Mouse (Mus musculus): ENCODE measurements at regions not wholly inside any gene's neighbourhood (a gene's known extent, or its start where the extent isn't known, plus 50 kb on each side); places are given as distances from the start of the nearest gene placed in this dataset.

GRCm38 (mm10) chr10:17516068-17516467, 206.9 kb upstream of the Cited2 start:
- DNase-seq (ENCODE audit: extremely low spot score), result no peak

DNA sequence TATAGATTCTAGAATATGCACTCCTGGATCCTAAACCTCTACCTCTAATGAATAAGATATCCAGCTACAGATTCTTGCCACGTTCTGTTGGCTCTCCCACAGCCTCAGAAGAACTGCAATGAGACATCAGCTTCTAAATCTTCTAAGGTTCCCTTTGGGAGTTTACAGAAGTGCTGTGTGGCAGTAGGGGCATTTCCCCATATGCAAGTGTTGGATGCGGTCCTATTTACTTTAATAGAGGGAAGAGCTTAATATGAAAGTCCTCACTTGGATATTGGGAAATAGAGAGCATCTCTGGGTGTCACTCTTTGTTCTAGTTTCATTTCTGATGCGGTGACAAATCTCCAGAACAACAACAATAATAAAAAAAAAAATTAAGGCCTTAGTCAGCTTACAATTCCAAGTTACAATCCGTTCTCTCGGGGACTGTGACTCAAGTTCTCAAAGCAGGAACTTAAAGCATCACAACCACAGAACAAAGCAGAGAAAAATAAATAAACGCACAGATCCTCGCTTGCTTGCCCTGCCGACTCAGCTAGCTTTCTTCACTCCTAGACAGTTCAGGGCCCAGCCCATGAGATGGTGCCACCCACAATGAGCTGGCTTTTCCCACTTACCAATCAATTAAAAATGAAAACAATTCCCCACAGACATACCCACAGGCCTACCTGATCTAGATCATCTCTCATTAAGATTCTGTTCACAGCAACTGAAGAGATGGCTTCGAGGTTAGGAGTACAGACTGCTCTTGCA, 204.4 kb upstream of the Cited2 start:
- DNase-seq (ENCODE audit: extremely low spot score), result no peak

- DNase-seq (ENCODE audit: extremely low spot score), result peak; percentile 31
Measured at GRCm38 (mm10) chr10:17522026-17522541, 200.9 kb upstream of the Cited2 start.

DNA sequence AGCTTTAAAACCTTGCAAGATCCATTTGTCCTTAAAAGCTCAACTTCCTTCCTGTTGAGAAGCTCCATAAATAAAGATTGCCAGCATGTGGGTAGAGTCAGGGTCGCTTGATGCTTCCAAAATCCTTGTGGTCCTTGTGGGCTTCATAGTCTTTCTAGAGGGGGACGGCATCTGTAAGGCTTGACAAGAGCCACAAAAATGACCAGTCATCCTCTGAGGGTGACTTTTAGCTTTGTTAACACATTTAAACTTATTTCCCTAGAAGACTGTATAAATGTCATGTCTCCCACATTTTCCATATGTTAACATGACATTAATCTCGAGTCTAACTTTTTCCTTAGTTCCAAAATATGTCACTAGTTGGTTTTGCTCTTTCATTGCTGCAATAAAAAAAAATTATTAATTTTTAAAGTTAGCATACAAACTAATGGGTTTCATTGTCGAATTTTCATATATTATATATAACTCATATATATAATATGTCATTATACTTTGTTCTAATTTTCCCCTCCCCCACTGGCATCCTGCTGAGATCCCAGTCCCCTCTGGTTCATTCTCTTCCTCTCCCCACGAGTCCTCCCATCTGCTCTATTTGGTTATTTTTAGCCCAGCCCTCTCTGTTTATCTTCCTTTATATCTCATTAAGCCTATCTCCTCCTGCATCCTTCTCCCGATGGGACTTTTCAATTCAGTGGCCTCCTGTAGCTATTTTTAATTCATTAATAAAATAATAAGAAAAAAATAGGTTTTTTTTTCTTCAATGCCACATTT, 199.3 kb upstream of the Cited2 start:
- no peak for DNase-seq (ENCODE audit: extremely low spot score)

DNA sequence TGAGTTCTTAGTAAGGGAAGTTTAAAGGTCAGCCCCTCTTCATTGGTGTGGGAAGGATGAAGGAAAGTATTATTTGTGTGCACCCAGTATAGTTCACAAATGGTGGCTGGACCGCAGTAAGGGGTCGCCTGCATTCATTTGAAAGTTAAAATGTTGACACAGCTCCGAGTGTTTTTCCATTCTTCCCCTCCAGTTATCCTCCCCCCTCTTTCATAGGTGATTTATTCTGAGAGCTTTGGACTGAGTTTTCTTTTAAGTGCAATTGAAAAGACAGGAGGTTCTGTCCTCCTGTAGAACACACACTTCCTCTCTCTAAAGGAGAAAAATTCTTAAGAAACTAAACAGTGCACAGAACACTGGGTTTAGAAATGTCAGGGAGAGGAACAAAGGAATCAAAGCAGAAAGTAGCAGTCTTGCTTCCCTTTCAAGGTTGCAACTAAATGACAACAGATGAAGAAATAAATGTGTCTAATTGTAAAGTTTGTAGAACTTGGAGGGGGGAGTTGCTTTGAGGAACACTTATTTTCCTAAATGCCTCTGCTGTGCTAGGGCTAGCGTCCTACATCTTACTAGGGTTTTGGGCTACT, 195.8 kb upstream of the Cited2 start:
- DNase-seq (ENCODE audit: extremely low spot score), result no peak

DNA sequence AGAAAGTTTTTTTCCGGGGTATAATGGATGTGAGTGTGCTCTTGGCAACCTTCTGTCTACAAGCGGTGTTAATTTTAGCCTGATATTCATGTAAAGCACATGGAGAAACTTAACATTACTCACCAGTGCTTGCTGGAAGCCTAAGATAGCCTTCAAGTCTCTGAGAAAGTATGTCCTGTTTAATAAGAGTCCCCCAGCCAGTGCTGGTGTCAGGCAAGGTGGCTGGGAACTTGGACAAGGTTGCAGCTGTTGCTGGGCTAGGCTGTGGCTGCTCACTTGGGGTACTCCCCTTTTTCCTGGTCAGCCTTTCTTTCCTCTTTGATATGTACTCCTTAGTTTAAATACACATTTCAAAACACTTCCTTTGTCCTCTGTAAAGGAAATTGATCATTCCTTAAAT, 194.9 kb upstream of the Cited2 start:
- no peak for DNase-seq (ENCODE audit: extremely low spot score)

- no peak for DNase-seq (ENCODE audit: extremely low spot score)
Measured at GRCm38 (mm10) chr10:17528846-17529245, 194.2 kb upstream of the Cited2 start.

DNA sequence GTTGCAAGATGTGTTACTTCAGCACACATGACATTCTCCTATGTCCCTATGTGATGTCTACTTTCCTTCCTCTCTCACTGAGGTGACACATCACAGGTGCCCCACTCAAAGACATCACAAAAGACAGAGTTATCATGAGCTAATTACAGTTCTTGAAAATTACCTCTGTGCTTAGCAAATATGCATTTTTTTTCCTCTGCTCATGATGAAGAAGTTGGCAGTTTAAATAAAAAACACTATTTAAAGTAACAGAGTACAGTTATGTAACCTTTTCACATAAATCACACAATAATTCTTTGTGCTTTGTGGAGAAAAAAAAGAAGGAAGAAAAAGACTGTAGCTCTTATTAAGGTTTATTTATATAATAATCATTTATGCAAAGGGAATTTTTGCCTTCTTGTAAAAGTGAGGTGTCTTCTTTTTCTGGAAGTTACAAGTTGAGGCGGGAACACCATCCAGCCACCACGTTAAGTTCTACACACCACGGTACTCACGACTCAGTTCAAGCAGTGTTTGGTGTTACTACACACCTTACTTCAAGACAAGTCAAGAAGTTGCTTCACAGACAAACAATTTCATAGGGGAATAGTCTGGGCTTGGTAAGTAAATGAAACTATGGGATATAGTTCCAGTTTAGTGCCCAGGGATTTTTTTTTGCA, 193.0 kb upstream of the Cited2 start:
- DNase-seq (ENCODE audit: extremely low spot score), result no peak

DNA sequence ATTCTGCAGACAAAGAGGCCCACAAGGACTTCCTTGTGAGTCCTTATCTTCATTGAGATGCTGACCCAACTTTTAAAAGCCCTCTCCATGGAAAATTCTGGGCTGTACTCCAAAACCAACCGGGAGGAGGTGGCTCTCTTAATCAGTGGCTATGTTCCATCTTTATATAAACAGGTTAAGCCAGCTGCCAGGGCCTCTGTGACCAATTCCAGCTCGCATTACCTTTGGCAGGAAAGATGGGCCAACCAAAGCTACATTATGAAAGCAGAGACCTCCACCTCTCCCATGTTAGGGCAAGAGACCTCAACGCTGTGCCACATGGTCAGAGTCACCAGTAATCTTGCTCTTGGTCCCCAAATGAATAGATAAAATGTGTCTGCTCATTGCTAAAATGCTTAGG, 192.0 kb upstream of the Cited2 start:
- DNase-seq (ENCODE audit: extremely low spot score), result no peak

DNA sequence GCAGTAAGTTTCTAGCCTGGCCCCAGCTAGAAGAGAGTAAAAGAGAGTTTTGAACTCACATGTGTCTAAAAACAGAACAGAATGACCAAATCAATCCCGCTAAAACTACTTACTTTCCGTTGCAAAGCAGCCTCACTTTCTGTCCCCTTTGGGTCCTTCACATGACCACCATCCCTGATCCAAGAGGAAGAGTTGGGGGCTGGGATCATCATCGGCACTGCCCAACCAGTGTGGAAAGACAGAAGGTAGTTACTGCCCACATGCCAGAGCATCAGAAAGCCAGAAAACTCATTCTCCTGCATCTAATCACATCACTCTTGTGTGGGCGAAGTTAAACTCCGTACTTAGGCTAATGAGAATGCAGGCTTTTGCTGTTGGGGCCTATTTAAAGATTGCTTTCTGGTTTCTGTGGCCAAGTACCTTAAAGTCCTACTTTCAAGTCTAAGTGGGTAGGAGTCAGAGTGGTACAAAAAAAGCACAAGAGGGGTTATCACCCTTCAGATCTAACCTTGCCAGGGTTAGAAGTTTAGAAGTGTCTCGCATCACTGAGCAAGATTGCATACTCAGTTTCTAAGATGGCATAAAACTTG, 184.0 kb upstream of the Cited2 start:
- no peak for DNase-seq (ENCODE audit: extremely low spot score)

- no peak for DNase-seq (ENCODE audit: extremely low spot score)
Measured at GRCm38 (mm10) chr10:17540404-17541375, 182.3 kb upstream of the Cited2 start.

DNA sequence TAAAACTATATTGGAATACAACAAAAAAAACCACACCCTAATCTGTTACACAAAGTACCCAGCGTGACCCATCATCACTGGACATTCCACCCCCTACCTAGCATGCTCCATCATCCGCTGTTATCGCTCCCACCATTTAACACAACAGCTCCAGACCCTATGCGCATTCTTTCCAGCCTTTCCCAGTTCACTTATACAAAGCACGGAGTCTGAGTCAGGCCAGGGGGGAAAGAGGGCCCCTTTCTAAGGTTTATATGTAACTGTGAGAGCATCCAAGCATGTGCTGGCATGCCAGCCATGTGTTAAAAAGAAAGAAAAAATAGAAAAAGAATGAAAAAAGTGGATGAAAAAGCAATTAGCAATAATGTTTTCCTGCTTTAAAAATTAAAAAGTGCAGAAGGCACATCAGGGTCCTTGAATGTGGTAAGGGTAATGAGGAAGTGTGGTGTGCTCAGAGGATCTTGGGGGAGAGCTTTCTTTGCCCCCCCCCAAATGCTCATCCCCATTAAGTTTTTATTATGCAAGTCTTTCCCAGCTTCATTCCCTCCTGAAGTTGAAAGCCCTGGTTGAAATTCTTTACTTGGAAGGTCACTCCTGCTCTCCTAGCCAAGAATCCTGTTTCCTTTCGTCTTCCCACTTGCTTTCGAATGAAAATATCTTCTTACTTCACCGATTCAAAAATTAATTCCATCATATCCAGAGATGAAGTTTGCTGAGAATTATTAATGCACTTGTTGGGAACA, 180.7 kb upstream of the Cited2 start:
- no peak for DNase-seq (ENCODE audit: extremely low spot score)

- no peak for DNase-seq (ENCODE audit: extremely low spot score)
Measured at GRCm38 (mm10) chr10:17542847-17543421, 180.1 kb upstream of the Cited2 start.

GRCm38 (mm10) chr10:17545291-17545690, 177.7 kb upstream of the Cited2 start:
- no peak for DNase-seq (ENCODE audit: extremely low spot score)

- no peak for DNase-seq (ENCODE audit: extremely low spot score)
Measured at GRCm38 (mm10) chr10:17547986-17548385, 175.0 kb upstream of the Cited2 start.

DNA sequence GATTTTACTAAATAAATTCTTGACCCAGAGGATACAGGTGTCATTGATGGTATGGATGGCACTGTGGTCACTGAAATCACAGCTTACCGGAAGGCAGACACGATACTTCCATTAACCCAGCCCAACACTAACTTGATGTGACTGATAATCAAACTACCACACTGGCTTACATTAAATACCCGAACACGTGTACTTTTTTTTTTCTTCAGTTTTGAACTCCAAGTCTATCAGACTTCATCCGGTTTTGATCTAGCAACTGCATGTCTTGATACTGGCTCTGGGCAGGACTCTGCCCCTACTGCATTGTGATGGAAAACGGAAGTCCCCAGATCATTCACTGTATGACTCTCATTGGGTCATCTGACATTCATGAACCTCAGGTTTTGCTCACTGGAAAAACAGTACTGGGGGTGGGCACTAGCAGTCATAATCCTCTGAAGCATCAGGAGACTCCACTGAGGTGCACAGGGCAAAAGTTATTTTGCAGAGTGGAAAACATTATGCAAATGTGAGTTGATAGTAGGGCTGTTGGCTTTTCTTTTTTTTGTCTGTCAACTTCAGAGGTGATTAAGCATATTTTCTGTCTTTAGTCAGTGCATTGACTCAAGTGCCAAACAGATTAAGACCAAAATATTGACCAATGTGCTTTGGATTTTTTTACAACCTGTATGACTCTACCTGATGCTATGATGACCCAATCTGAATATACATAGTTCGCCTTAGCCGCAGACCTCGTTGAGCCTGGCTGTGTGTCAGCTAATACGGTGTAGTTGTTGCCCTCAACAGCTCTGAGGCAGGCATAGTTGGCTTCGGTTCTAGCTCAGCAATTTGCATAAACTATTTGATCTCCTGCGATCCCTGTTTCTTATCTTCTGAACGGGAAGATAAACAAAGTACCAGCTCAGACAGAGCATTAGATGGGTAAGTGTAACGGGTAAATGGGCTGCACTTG, 174.1 kb upstream of the Cited2 start:
- no peak for DNase-seq (ENCODE audit: extremely low spot score)

DNA sequence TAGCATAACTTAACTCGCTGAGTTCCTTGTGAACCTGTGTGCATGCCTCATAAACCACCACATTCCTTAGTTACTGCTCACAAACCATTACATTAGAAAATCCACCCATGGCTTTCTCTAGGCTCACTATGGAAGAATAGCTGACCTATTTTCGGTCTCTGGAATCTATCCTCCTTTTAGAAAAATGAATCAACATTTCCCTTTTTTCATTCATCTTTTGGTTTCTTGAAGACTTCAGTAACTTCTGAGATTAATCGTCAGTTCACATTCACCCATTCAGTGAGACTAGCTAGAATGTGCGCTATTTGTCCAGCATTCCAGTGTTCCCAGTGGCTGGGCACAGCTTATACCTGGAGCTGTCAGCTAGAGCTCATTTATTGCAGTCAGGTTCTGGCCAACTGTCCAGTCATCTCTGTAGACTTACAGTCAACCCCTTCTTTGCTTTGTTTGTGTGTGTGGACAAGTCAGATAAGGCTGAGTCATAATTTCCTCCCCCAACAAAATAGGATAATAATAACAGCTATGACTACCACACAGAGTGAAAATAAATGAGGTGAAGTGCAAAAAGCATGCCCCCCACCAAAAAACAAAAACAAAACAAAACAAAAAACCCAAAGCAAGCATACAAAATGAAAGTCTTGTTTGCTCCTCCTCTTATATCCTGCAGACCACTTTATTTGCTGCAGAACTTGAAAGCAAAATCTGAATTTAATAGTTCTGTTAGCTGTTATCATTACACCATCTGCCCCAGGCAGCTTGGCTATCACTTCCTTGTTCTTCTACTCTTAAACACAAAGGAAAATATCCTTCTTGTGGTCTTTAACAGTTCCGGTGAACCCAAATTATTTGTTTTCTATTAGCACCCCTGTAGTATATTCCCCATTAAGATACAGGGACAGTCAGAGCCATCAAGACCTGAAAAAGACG, 173.0 kb upstream of the Cited2 start:
- DNase-seq (ENCODE audit: extremely low spot score), result no peak
